Mouse (Mus musculus) hindbrain, embryonic 14.5 days (tissue): ENCODE measurements at regions not wholly inside any gene's neighbourhood (a gene's known extent, or its start where the extent isn't known, plus 50 kb on each side); places are given as distances from the start of the nearest gene placed in this dataset.

Experiments used
- ATAC-seq: fragments of 200-750 bp; cut with Nextera tagmentation; 2 replicates; pipeline ENCODE4 v1.8.0; 2017; ENCODE audit warnings: moderate number of reproducible peaks, mild to moderate bottlenecking, moderate TSS enrichment, moderate library complexity; ENCODE audit not compliant: low FRiP score
- DNase-seq: peaks from one replicate; pipeline ENCODE4 v3.0.0-alpha.2; 2015; ENCODE audit warnings: low spot score
- H3K27ac ChIP-seq: fragments of 300-500 bp; sonication (generic); 2 replicates; pipeline ENCODE4 v1.5.1; 2014; ENCODE audit warnings: mild to moderate bottlenecking, moderate library complexity
- H3K27me3 ChIP-seq: fragments of 300-500 bp; sonication (generic); 2 replicates; pipeline ENCODE4 v1.6.1; 2014; ENCODE audit warnings: mild to moderate bottlenecking, low read length, mixed read lengths; ENCODE audit not compliant: control insufficient read depth, insufficient read depth
- H3K36me3 ChIP-seq: fragments of 300-500 bp; sonication (generic); replicated peaks from 2 replicates; pipeline ENCODE4 v1.6.1; 2014; ENCODE audit not compliant: control insufficient read depth, insufficient read depth
- H3K4me1 ChIP-seq: fragments of 300-500 bp; sonication (generic); replicated peaks from 2 replicates; pipeline ENCODE4 v1.6.1; 2014; ENCODE audit warnings: antibody characterized with exemption, low read length, mixed read lengths; ENCODE audit not compliant: control insufficient read depth, insufficient read depth
- H3K4me2 ChIP-seq: fragments of 300-500 bp; sonication (generic); replicated peaks from 2 replicates; pipeline ENCODE4 v1.6.1; 2014; ENCODE audit warnings: mild to moderate bottlenecking, moderate library complexity
- H3K4me3 ChIP-seq: fragments of 300-500 bp; sonication (generic); replicated peaks from 2 replicates; pipeline ENCODE4 v1.5.1; 2014; ENCODE audit warnings: mild to moderate bottlenecking, low read length
- H3K9ac ChIP-seq: fragments of 300-500 bp; sonication (generic); 2 replicates; pipeline ENCODE4 v1.6.1; 2014
- H3K9me3 ChIP-seq: fragments of 300-500 bp; sonication (generic); 2 replicates; pipeline ENCODE4 v1.6.1; 2016; ENCODE audit warnings: low read length; ENCODE audit not compliant: control insufficient read depth
- WGBS: fragments of 180-500 bp; shearing (Covaris S2); extraction: QIAGEN DNeasy Blood & Tissue Kit; methylation state at CpG from one replicate; pipeline ENCODE4 v1.1.7; 2014; 5-methylcytosine and 5-hydroxymethylcytosine counted together

- Histone ChIP-seq H3K4me1 (no peaks in the 10 kb centered on the region), H3K9me3 (no peaks in the 10 kb centered on the region), H3K27ac (no peak overlapping the region), H3K4me3 (no peak overlapping the region), H3K27me3 (no peaks in the 10 kb centered on the region), H3K4me2 (no peak overlapping the region), H3K9ac (no peak overlapping the region), H3K36me3 (no peaks in the 10 kb centered on the region)
- no peak for DNase-seq
- no peak for ATAC-seq
- WGBS: 62% methylated on average over 6 of the region's 6 CpGs
Observed at GRCm38 (mm10) chr11:104038271-104038800, 71.8 kb downstream of the Arf2 start.

- Histone ChIP-seq H3K9me3 (no peaks in the 10 kb centered on the region), H3K36me3 (no peaks in the 10 kb centered on the region), H3K27me3 (no peaks in the 10 kb centered on the region), H3K4me3 (no peak overlapping the region), H3K4me1 (no peaks in the 10 kb centered on the region), H3K27ac (no peak overlapping the region), H3K9ac (no peak overlapping the region), H3K4me2 (no peak overlapping the region)
- WGBS: 90% methylated on average over 4 of the region's 4 CpGs
- DNase-seq (no peak), ATAC-seq (no peak)
Observed at GRCm38 (mm10) chr11:104045216-104045615, 78.7 kb downstream of the Arf2 start.

- 92% methylated on average over 3 of the region's 3 CpGs for whole genome bisulfite sequencing
- no peaks in the 10 kb centered on the region for H3K4me1 ChIP-seq
- no peaks in the 10 kb centered on the region for H3K27me3 ChIP-seq
- H3K9ac ChIP-seq: no peak overlapping the region
- H3K4me3 ChIP-seq: no peak overlapping the region
- H3K36me3 ChIP-seq: no peaks in the 10 kb centered on the region
- H3K4me2 ChIP-seq: no peak overlapping the region
- ATAC-seq (no peak), DNase-seq (no peak)
- H3K9me3 ChIP-seq: no peaks in the 10 kb centered on the region
- H3K27ac ChIP-seq: no peak overlapping the region
Observed at GRCm38 (mm10) chr11:104051986-104052385, 80.7 kb upstream of the Crhr1 start.

- Histone ChIP-seq H3K4me3 (no peak overlapping the region), H3K4me2 (no peak overlapping the region), H3K9ac (no peak overlapping the region), H3K27ac (no peak overlapping the region), H3K27me3 (no peaks in the 10 kb centered on the region), H3K9me3 (no peaks in the 10 kb centered on the region), H3K36me3 (no peaks in the 10 kb centered on the region), H3K4me1 (no peaks in the 10 kb centered on the region)
- WGBS: 17% methylated on average over 7 of the region's 7 CpGs
- no peak for ATAC-seq
- DNase-seq: peak; percentile 35
Observed at GRCm38 (mm10) chr11:104053242-104053641, 79.4 kb upstream of the Crhr1 start.

GRCm38 (mm10) chr11:104055941-104056340 lies 76.7 kb upstream of the Crhr1 start:
- no peak overlapping the region for H3K4me2 ChIP-seq
- no peak for DNase-seq
- no peaks in the 10 kb centered on the region for H3K4me1 ChIP-seq
- no peak overlapping the region for H3K27ac ChIP-seq
- H3K9me3 ChIP-seq: no peaks in the 10 kb centered on the region
- ATAC-seq: no peak
- no peak overlapping the region for H3K9ac ChIP-seq
- WGBS: 87% methylated on average over 6 of the region's 6 CpGs
- H3K36me3 ChIP-seq: no peaks in the 10 kb centered on the region
- H3K27me3 ChIP-seq: no peaks in the 10 kb centered on the region
- H3K4me3 ChIP-seq: no peak overlapping the region

GRCm38 (mm10) chr11:104057046-104057445 lies 75.6 kb upstream of the Crhr1 start:
- Histone ChIP-seq H3K4me3 (no peak overlapping the region), H3K4me2 (no peak overlapping the region), H3K4me1 (no peaks in the 10 kb centered on the region), H3K9me3 (no peaks in the 10 kb centered on the region), H3K27me3 (no peaks in the 10 kb centered on the region), H3K27ac (no peak overlapping the region), H3K9ac (no peak overlapping the region), H3K36me3 (no peaks in the 10 kb centered on the region)
- WGBS: 85% methylated on average over 4 of the region's 4 CpGs
- no peak for ATAC-seq
- DNase-seq: no peak

- DNase-seq: no peak
- no peak overlapping the region for H3K4me2 ChIP-seq
- no peaks in the 10 kb centered on the region for H3K9me3 ChIP-seq
- H3K36me3 ChIP-seq: no peaks in the 10 kb centered on the region
- no peak overlapping the region for H3K4me3 ChIP-seq
- no peak overlapping the region for H3K9ac ChIP-seq
- H3K27ac ChIP-seq: no peak overlapping the region
- 78% methylated on average over 6 of the region's 6 CpGs for WGBS
- H3K27me3 ChIP-seq: no peaks in the 10 kb centered on the region
- H3K4me1 ChIP-seq: no peaks in the 10 kb centered on the region
- ATAC-seq: no peak
Observed at GRCm38 (mm10) chr11:104058600-104058999, 74.1 kb upstream of the Crhr1 start.

GRCm38 (mm10) chr11:104059085-104059484 lies 73.6 kb upstream of the Crhr1 start:
- Histone ChIP-seq H3K4me2 (no peak overlapping the region), H3K9me3 (no peaks in the 10 kb centered on the region), H3K36me3 (no peaks in the 10 kb centered on the region), H3K27ac (no peak overlapping the region), H3K4me1 (no peaks in the 10 kb centered on the region), H3K9ac (no peak overlapping the region), H3K27me3 (no peaks in the 10 kb centered on the region), H3K4me3 (no peak overlapping the region)
- DNase-seq (no peak), ATAC-seq (no peak)
- WGBS: 71% methylated on average over 6 of the region's 6 CpGs

- no peaks in the 10 kb centered on the region for H3K9me3 ChIP-seq
- H3K36me3 ChIP-seq: no peaks in the 10 kb centered on the region
- no peaks in the 10 kb centered on the region for H3K27me3 ChIP-seq
- ATAC-seq: no peak
- H3K4me2 ChIP-seq: no peak overlapping the region
- no peak for DNase-seq
- no peak overlapping the region for H3K9ac ChIP-seq
- no peak overlapping the region for H3K4me3 ChIP-seq
- 70% methylated on average over 6 of the region's 6 CpGs for WGBS
- H3K4me1 ChIP-seq: no peaks in the 10 kb centered on the region
- no peak overlapping the region for H3K27ac ChIP-seq
Observed at GRCm38 (mm10) chr11:104061361-104061760, 71.3 kb upstream of the Crhr1 start.

- Histone ChIP-seq H3K4me3 (no peak overlapping the region), H3K4me1 (no peaks in the 10 kb centered on the region), H3K27me3 (no peaks in the 10 kb centered on the region), H3K9me3 (no peaks in the 10 kb centered on the region), H3K9ac (no peak overlapping the region), H3K27ac (no peak overlapping the region), H3K36me3 (no peaks in the 10 kb centered on the region), H3K4me2 (no peak overlapping the region)
- DNase-seq (no peak), ATAC-seq (no peak)
- WGBS: 75% methylated on average over 5 of the region's 5 CpGs
Observed at GRCm38 (mm10) chr11:104065181-104065580, 67.5 kb upstream of the Crhr1 start.
